Mouse (Mus musculus): Measurements from ENCODE around the gene Tcf3.

DNA sequence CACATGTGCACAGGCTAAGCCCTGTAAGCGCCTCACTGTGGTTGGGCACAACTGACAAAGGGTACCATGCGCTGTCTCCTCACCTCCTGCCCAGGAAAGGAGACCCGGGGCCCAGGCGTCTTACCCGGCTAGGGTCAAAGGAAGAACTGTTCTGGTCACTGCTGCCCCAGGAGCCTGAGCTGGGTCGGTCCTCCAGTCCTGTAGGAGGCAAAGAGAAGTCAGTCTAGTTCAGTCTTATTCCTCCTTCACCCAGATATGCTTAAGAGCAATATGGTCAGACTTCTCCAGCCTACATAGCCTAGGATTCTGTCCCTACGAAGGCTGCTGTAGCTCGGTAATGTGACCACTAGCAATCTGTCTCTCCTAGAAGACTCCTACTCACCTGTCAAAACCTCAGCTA, 12.2 kb downstream of the Tcf3 start:
- no peak for TF ChIP-seq POLR2A (IDR thresholded peaks at IDR 0.05; ENCODE audit: insufficient read length, low read depth)
- no peak for TF ChIP-seq POLR2AphosphoS2 (IDR thresholded peaks at IDR 0.05; ENCODE audit: insufficient read length, low read depth)
- TF ChIP-seq MYOD1 (IDR thresholded peaks at IDR 0.05; ENCODE audit: control insufficient read depth in 1 of 3, insufficient read length in 2 of 3, low read depth in 2 of 3) = no peak
- TF ChIP-seq E2F4 (IDR thresholded peaks at IDR 0.05; ENCODE audit: insufficient read depth) = no peak
- TF ChIP-seq MYOG (IDR thresholded peaks at IDR 0.05; ENCODE audit: control insufficient read depth in 1 of 3, insufficient read depth in 1 of 3, insufficient read length in 2 of 3, low read depth in 2 of 3) = no peak
- no peak for TF ChIP-seq USF1 (IDR thresholded peaks at IDR 0.05; ENCODE audit: low read depth)
- no peak for TF ChIP-seq CEBPB (IDR thresholded peaks at IDR 0.05; ENCODE audit: insufficient read depth, poor library complexity, severe bottlenecking)
- TF ChIP-seq MAX (IDR thresholded peaks at IDR 0.05; ENCODE audit: low read depth) = no peak
- TF ChIP-seq TCF12 (IDR thresholded peaks at IDR 0.05; ENCODE audit: insufficient read depth, poor library complexity, severe bottlenecking) = no peak
